Mouse (Mus musculus): ENCODE results near the gene Fdx1l.

- no peak for TF ChIP-seq POLR2A (IDR thresholded peaks at IDR 0.05; ENCODE audit: borderline replicate concordance, control insufficient read depth, low read depth, low read length)
- no peak for TF ChIP-seq CTCF (IDR thresholded peaks at IDR 0.05; ENCODE audit: control insufficient read depth, insufficient read depth, low read length)
These were observed 32.5 kb upstream of the Fdx1l start for GRCm38 (mm10) chr9:21105760-21106564.
